Mouse (Mus musculus): ENCODE results near the gene Gtdc1.

DNA sequence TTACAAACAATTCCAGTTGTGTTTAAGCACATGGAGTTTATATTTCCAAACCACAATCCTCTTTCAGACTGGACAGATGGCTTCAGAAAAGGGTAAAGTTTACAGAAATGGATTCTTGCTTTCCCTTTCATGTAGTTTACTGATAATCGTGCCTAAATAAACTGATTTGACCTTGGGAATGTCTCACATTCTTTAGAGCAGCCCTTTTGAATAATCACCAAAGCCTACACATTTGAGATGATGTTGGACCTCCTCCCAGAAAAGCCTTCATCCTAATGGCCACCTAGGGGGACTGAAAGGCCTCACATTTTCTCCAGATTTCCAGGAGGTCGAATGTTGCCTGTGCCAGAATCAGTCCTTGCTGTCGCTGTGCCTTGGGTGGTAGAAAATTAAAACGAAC, 227.2 kb downstream of the Gtdc1 start:
- no peak for TF ChIP-seq POLR2A (IDR thresholded peaks at IDR 0.05; ENCODE audit: borderline replicate concordance, extremely low read depth, insufficient read depth, insufficient read length, poor library complexity, severe bottlenecking)
- TF ChIP-seq CTCF (IDR thresholded peaks at IDR 0.05; ENCODE audit: borderline replicate concordance, extremely low read depth, insufficient read depth, insufficient read length), result no peak
